Mouse (Mus musculus): ENCODE measurements around the gene Rrp1b.

- TF ChIP-seq CTCF (IDR thresholded peaks at IDR 0.05; ENCODE audit: extremely low read depth, insufficient read depth, low read length) (no peak), POLR2A (IDR thresholded peaks at IDR 0.05; ENCODE audit: extremely low read depth, insufficient read depth, low read length) (no peak)
These were observed 17.6 kb upstream of the Rrp1b start for GRCm38 (mm10) chr17:32018127-32018894.

All from cortical plate, adult 2 months (tissue).